In the genomic region with DNA sequence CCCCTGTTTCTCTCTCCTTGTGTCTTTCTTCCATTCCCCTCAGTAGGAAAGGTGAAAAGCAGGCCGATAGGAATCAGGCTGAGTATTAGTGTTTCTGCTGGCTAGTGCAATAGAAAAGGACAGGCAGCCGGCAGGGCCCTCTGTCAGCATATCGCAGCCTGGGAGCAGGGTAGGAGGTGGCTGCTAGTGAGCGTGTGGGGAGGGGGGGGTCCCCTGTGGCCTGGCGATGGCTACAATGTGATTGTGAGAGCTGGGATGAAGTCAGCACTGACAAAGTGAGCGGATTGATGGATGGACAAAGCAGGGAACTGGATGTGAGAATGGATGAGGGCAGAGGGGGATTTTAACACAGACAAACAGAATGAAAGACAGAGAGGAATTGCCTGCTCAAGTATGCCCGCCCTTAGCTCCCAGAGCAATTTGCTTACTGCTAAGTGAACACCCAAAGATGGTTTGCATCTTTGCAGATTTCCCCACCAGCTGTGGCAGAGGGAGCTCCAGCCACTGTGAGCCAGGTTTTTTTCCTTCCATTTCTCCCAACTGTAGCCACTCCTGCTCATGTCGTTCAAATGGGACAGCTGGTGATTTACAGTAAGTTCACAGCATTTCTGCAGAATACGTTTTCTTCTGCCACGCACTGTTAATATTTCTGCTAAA, we compare ENCODE assay signal across 12 mouse cellular contexts.
DNase-seq lines count a peak whose midpoint lies in the region; ATAC-seq and TF ChIP-seq lines count a peak whose summit lies in the region.
"Had no signal": no experiment of that assay in that cellular context is flagged by ENCODE, and none has a peak within 500 bp of the region (broad histone marks: within the 10 kb centered on the region; RNA-seq: fewer than 3 reads in every experiment).

No protein-coding gene starts in this region.

- H3K9ac ChIP-seq in embryonic facial prominence, embryonic 14.5 days (ENCODE audit: low read depth, low read length): no peak overlapping the region
- H3K9ac ChIP-seq in hindbrain, embryonic 15.5 days: no peak overlapping the region
- no peak overlapping the region for H3K9ac ChIP-seq in stomach, postnatal 0 days (ENCODE audit: low read length)

- TF ChIP-seq EP300 in stomach, postnatal 0 days (optimal IDR thresholded peaks at IDR 0.05): no peak

- H3K27me3 ChIP-seq in embryonic facial prominence, embryonic 14.5 days (replicated peaks; ENCODE audit: control insufficient read depth, insufficient read depth, low read length): no peaks in the 10 kb centered on the region
- no peaks in the 10 kb centered on the region for H3K27me3 ChIP-seq in hindbrain, embryonic 15.5 days
- no peaks in the 10 kb centered on the region for H3K27me3 ChIP-seq in stomach, postnatal 0 days (ENCODE audit: control insufficient read depth, insufficient read depth, low read length)

- H3K27ac ChIP-seq in embryonic facial prominence, embryonic 14.5 days (replicated peaks; ENCODE audit: low read depth, low read length): no peak overlapping the region
- 0 out of 2 replicates have a peak overlapping the region, but pooled peaks have one; percentile 10 for H3K27ac ChIP-seq in hindbrain, embryonic 15.5 days (replicated peaks)
- no peak overlapping the region for H3K27ac ChIP-seq in stomach, postnatal 0 days (replicated peaks)
- H3K27ac ChIP-seq: gastrocnemius, adult 2 months had no signal

- no peaks in the 10 kb centered on the region for H3K9me3 ChIP-seq in embryonic facial prominence, embryonic 14.5 days (ENCODE audit: control insufficient read depth, low read length)
- no peaks in the 10 kb centered on the region for H3K9me3 ChIP-seq in hindbrain, embryonic 15.5 days
- no peaks in the 10 kb centered on the region for H3K9me3 ChIP-seq in stomach, postnatal 0 days (ENCODE audit: control insufficient read depth, low read length)

- ATAC-seq in embryonic facial prominence, embryonic 14.5 days (ENCODE audit: low read depth): no peak; the same call in 1 of the 2 replicates
- peak; percentile 54; the same call in 1 of the 2 replicates for ATAC-seq in hindbrain, embryonic 15.5 days (ENCODE audit: low FRiP score, low read depth)
- no peak for ATAC-seq in stomach, postnatal 0 days (ENCODE audit: low FRiP score, low TSS enrichment)
- ATAC-seq: intestine, postnatal 0 days had no signal

- no peaks in the 10 kb centered on the region for H3K36me3 ChIP-seq in embryonic facial prominence, embryonic 14.5 days (ENCODE audit: control insufficient read depth, insufficient read depth, low read length)
- no peaks in the 10 kb centered on the region for H3K36me3 ChIP-seq in hindbrain, embryonic 15.5 days
- H3K36me3 ChIP-seq in stomach, postnatal 0 days (ENCODE audit: control insufficient read depth, insufficient read depth, low read length): no peaks in the 10 kb centered on the region

- TF ChIP-seq CTCF in lung, adult 2 months (IDR thresholded peaks at IDR 0.05; ENCODE audit: insufficient read depth, low read length): no peak
- TF ChIP-seq CTCF in stomach, postnatal 0 days (IDR thresholded peaks at IDR 0.05; ENCODE audit: low read depth): peak; percentile 13; the same call in 1 of the 2 replicates

- no peak for TF ChIP-seq POLR2A in lung, adult 2 months (IDR thresholded peaks at IDR 0.05; ENCODE audit: borderline replicate concordance, extremely low read depth, low read depth, low read length)

- no peak overlapping the region for H3K4me2 ChIP-seq in embryonic facial prominence, embryonic 14.5 days (ENCODE audit: low read depth, low read length)
- peak overlapping the region; percentile 13; the same call in 1 of the 2 replicates for H3K4me2 ChIP-seq in hindbrain, embryonic 15.5 days
- 0 out of 2 replicates have a peak overlapping the region, but pooled peaks have one; percentile 1 for H3K4me2 ChIP-seq in stomach, postnatal 0 days (replicated peaks; ENCODE audit: low read depth)

- H3K4me3 ChIP-seq in lung, adult 2 months (replicated peaks; ENCODE audit: extremely low read depth, low read depth, low read length): no peak overlapping the region
- H3K4me3 ChIP-seq in embryonic facial prominence, embryonic 14.5 days (ENCODE audit: low read depth, low read length): no peak overlapping the region
- H3K4me3 ChIP-seq in hindbrain, embryonic 15.5 days: no peak overlapping the region
- no peak overlapping the region for H3K4me3 ChIP-seq in stomach, postnatal 0 days (ENCODE audit: low read depth, low read length)
- H3K4me3 ChIP-seq: gastrocnemius, adult 2 months had no signal

- peak; percentile 22 for DNase-seq in lung, postnatal 10 days
- no peak for DNase-seq in lung, adult 2 months
- peak; percentile 38 for DNase-seq in embryonic facial prominence, embryonic 14.5 days (ENCODE audit: low spot score)
- no peak for DNase-seq in stomach, postnatal 0 days (ENCODE audit: low spot score)
- no peak for DNase-seq in B cell, adult 2 months
- DNase-seq in cerebellum, adult 8-10 months: no peak
- DNase-seq: adrenal gland, postnatal 25 days; cerebellum, postnatal 36 days; gastrocnemius, adult 2 months; thymus, postnatal 25 days had no signal

- peaks cover 3% of the 10 kb centered on the region; the same call in 1 of the 2 replicates for H3K4me1 ChIP-seq in lung, adult 2 months (ENCODE audit: control insufficient read depth, insufficient read depth, low read length)
- H3K4me1 ChIP-seq in embryonic facial prominence, embryonic 14.5 days (ENCODE audit: control insufficient read depth, insufficient read depth, low read length): peaks cover 9% of the 10 kb centered on the region; the same call in 1 of the 2 replicates
- peaks cover 22% of the 10 kb centered on the region for H3K4me1 ChIP-seq in hindbrain, embryonic 15.5 days (replicated peaks)
- H3K4me1 ChIP-seq in stomach, postnatal 0 days (replicated peaks; ENCODE audit: control insufficient read depth, insufficient read depth): no peaks in the 10 kb centered on the region

- 44% methylated on average over 10 of the region's 10 CpGs for WGBS in lung, adult 2 months
- WGBS in embryonic facial prominence, embryonic 14.5 days: 29% methylated on average over 10 of the region's 10 CpGs
- WGBS in hindbrain, embryonic 15.5 days: 20% methylated on average over 10 of the region's 10 CpGs
- 38% methylated on average over 10 of the region's 10 CpGs for WGBS in stomach, postnatal 0 days

Comparison
In these comparisons a context has a peak if more than half of its experiments do, and no peak if none do; other contexts are left out.
1. DNase-seq: peak in lung, postnatal 10 days (single experiment) and embryonic facial prominence, embryonic 14.5 days (single experiment); none in lung, adult 2 months (single experiment), stomach, postnatal 0 days (single experiment), B cell, adult 2 months (0 of 2) and cerebellum, adult 8-10 months (single experiment).